Mouse (Mus musculus) kidney, adult 9 months (tissue): ENCODE data around the gene Deaf1.

Experiments
- DNase-seq: peaks from one replicate; pipeline ENCODE4 v3.0.0; 2022

Gene Deaf1

DNA sequence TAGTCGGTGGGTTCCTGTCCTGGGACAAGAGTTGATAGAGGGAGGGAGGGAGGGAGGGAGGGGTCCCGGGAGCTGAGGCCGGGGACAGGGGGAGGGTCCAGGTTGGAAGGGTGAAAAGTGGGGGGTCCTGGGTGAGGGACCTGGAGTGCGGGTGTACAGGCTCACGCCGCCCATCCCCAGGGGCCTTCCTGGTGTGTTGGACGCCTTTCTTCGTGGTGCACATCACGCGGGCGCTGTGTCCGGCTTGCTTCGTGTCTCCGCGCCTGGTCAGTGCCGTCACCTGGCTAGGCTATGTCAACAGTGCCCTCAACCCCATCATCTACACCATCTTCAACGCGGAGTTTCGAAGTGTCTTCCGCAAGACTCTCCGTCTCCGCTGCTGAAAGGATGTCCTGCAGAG, 33.0 kb downstream of the Deaf1 start:
- DNase-seq: no peak

DNA sequence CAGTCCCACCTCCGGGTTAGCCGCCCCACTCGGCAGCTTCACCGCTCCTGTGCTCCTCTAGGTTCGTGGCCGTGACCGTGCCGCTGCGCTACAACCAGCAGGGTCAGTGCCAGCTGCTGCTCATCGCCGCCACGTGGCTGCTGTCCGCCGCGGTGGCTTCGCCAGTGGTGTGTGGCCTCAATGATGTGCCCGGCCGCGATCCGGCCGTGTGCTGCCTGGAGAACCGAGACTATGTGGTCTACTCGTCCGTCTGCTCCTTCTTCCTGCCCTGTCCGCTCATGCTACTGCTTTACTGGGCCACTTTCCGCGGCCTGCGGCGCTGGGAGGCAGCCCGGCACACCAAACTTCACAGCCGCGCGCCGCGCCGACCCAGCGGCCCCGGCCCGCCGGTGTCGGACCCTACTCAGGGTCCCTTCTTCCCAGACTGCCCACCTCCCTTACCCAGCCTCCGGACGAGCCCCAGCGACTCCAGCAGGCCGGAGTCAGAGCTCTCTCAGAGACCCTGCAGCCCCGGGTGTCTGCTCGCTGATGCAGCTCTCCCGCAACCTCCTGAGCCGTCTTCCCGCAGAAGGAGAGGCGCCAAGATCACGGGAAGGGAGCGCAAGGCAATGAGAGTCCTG, 33.5 kb downstream of the Deaf1 start:
- no peak for DNase-seq

DNA sequence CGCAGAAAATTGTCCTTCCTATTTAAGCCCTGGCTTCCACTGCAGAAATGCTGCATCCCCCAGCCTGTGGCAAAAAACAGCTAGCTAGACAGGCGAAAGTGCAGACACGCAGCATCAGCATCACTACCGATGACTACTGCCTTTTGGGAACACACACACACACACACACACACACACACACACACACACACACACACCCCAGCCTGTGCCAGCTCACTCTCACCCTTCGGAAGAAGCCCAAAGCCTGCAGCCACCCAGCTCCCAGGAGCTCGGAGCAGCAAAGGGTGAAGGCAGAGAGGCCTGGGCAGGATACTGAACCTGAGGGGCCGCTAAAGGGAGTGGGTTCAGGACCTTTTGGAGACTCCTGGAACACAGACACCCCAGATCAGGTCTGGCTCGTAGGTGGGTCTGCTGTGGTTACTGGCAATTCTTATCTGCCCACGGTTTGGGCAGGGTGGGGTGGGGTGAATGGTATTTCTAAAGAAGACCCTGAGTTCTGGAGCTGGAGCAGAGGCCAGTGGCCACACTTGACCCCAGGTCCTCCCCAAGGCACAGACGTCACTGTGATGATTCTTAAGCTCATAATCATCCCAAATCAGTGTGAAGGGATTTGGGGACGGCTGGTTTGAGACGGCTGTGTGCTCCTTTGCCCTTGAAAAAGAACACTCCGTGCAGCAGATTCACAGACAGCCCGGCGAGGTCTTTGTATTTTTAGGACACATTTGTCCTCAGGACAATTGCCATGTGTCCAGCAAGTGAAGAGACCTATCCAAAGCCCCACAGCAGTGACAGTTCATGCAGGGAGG, 34.7 kb downstream of the Deaf1 start:
- DNase-seq: no peak

DNA sequence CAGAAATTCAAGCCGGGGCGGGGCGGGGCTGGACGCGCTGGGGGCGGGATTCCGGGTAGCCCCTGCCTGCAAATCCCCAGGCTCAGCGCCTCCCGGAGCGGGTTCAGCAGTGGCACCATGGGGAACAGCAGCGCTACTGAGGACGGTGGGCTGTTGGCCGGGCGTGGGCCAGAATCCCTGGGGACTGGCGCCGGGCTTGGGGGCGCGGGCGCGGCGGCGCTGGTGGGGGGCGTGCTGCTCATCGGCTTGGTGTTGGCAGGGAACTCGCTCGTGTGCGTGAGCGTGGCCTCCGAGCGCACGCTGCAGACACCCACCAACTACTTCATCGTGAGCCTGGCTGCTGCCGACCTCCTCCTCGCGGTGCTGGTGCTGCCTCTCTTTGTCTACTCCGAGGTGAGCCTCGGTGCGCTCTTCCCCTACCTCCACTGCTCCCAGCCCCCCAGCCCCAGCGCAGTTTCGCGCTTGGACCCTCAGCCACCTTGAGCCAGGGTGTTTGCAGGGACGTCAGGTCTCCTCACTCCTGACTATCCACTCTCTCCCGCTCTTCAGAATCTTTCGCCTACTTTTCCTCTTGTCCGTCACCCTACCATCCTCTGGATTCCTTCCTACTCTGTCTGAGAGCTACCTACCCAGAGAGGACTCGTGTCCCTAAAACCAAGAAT, 35.4 kb downstream of the Deaf1 start, which contains the start of gene Drd4:
Gene Drd4, plus strand, starts transcription at position 86 of the 662 bp plus-strand sequence.
- no peak for DNase-seq

DNA sequence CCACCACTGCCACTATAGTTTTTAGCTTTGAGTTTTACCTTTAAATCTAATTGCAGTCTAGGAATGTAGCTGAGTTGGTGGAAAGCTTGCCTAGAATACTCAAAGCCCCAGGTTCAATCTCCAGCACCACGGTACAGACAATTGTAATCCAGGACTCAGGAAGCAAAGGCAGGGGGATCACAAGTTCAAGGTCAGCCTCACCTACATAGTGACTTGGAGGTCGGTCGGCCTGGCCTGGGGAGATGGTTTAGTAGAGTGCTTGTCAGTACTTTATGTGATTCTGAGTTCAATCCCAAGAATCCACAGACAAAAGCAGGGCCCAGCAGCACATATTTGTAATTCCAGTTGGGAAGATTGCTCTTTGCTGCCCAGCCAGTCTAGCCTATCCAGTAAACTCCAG, 39.4 kb downstream of the Deaf1 start:
- no peak for DNase-seq

DNA sequence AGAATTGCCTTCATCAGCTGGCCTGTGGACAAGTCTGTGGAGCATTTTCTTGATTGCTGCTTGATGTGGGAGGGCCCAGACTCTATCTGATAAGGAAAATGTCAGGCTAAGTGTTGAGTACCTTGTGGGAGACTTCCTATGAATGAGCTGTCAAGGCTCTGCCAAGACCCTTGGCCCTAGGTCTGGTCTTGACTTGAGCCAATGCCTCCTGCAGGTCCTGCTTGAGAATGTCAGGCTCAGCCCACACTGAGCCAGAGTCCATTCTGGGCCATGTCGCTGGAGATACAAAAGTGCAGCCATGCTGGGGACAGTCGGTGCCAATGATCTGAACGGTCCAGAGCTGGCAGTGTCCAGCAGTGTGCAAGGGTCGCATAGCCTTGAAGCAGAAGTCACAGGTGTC, 44.7 kb downstream of the Deaf1 start:
- no peak for DNase-seq

DNA sequence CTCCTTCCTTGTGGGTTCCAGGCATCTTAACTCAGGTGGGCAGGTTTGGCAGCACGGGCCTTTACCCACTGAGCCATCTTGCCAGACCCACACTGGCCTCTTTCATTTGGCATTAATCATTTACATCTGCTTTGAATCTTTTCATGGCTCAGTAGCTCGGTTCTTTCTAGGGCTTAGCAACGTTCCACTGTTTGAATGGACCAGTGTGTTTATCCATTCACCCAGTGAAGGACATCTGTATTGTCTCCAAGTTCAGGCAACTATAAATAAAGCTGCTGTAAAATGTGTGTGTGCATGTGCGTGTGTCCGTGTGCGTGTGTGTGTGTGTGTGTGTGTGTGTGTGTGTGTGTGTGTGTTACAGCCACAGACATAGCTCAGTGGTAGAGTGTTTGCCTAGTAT, 46.0 kb downstream of the Deaf1 start:
- DNase-seq: peak; percentile 68

DNA sequence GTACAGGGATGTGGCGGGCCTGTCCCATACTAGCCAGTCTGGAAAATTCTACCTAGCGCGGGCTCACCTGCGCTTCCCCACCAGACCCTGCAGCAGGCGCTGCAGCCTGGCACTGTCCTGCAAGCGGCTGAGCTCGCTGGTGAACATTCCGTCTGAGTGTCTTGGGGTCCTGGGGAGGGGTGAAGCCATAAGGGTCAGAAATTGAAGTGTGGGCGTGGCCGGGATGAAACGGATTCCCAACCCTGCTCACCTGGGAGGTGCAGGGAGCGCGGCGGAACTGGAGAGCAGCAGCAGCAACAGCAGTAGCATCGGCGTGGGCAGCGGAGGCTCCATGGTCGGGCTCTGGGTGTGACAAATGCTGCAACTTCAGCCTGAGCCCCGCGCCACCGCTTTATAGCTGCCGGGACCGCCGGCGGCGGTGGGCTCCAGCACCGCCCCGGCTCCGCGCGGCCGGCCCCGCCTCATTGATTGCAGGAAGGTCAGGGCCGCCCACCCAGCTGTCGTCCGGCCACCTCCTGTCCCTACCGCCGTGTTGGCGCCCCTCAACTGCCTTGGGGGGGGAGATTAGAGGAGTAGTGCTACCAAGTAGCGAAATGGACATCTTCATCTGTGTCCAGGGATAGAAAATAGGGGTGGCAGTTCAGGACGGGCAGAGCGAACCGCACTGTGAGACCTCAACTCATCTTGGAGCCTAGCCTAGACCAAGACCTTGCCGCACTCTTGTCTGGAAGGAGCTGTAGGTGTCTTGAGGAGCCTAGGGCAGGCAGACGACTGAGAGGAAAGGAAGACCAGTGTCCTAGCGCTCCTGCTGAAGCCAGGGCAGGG, 48.5 kb downstream of the Deaf1 start, which contains the start of gene Sct:
Gene Sct, minus strand, starts transcription at position 368 of the 825 bp plus-strand sequence.
- no peak for DNase-seq

DNA sequence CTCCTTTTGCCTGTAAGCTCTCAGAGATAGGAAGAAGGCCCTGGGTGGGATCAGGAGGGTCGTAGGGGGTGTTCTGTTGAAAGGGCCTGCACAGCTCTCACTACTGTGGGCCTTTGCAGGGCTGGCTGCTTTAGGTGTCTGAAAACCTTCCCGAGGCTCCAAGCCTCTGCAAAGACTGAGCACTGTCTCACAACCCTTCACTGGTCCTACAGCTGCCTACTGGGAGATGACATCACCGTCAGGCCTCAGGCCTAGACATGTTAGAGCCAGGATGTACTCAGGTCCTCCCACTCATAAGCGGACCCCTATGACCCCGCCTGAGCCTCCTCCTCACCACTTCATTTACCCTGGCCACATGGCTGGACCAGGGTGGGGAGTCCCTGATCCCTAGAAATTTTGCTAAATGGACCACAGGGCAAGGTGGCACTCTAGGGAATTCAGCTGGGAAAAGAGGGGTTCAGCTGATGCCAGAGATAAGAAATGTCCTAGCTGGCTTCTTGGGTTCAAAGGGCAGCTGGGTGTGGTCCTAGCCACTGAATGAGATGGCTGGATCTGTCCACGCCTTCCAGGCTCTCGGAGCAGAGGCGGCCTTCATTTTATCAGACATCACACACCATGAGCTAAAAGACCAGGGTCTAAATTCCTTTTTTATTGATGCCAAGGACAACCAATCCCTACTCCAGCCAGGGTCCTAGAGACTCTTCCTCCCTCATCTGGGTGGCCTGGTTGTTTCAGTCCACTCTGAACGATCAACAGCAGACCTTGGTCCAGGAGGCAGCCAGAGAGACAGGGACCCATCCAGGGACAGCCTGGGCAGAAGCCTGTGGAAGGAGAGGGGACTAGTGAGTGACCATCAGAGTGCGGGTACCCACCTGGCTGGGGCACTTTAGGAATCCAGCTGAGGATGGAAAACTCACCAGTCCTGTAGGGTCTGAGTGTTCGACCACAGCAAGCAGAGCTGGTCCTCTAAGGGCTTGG, 49.5 kb downstream of the Deaf1 start:
- DNase-seq: no peak

DNA sequence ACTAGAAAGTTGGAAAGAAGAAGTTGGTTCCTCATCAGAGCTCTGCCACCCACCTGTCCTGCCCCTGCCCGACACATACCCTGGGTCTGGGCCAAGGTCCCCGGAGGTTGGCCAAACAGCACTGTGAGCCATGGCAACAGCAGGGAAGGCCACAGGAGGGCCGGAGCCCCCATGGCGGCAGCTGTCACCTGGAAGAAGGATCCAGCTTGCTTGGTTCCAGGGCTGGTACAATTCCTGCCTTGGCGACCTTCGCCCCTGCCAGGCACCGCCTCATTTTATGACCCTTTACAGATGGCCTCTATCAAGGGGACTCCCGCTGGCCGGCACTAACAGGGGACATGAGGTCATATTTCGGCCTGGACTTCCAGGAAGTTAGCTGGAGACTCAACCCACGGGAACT, 50.9 kb downstream of the Deaf1 start, which contains the start of gene Cdhr5:
Gene Cdhr5, minus strand, starts transcription at position 241 of the 400 bp plus-strand sequence.
- DNase-seq: peak; percentile 88

DNA sequence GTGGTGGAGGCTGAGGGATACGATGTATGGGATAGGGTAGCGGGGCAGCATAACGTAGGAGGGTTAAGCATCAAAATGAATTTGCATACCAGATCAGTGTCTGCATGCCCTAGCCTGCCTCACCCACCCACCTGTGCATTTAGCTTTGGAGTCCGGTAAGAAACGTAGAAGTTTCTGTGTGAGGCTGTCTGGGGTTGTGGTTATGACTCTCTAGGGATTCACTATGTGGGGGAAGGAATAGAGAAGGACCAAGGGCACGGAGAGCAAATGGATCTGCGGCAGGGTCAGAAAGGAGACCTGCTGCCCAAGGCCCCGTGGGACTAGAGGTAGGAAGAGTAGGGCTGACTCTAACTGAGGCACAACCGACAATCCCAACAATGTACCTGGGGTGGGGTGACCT, 52.1 kb downstream of the Deaf1 start:
- DNase-seq: no peak

DNA sequence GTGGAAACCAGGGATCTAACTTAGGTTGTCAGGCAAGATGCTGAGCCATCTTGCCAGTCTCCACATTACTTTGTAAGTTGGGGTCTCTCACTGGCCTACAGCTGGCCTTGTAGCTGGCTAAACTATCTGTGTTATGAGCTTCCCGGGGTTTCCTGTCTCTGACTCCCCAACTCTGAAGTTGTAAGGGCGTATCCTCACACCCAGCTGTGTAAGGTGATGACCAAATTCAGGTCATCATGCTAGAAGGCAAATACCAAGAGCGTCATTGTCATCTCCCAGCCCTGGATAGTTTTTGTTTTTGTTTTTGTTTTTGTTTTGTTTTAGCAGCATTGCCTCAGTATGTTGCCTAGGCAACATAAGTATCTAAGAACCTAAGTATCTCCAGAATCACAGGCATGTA, 56.9 kb downstream of the Deaf1 start:
- DNase-seq: no peak

DNA sequence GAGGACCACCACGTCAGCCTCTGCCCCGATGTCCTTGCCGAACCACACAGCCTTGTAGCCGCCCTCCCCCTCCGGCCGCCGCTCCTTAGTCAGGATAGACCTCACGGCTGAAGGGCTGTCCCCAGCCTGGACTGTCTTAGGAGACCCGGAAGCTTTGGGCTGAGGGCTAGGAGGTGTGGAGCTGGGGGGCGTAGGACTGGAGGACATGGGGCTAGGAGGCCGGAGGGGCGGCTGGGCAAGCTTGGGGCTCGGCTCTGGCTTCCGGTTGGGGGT, 58.3 kb downstream of the Deaf1 start:
- DNase-seq: no peak

DNA sequence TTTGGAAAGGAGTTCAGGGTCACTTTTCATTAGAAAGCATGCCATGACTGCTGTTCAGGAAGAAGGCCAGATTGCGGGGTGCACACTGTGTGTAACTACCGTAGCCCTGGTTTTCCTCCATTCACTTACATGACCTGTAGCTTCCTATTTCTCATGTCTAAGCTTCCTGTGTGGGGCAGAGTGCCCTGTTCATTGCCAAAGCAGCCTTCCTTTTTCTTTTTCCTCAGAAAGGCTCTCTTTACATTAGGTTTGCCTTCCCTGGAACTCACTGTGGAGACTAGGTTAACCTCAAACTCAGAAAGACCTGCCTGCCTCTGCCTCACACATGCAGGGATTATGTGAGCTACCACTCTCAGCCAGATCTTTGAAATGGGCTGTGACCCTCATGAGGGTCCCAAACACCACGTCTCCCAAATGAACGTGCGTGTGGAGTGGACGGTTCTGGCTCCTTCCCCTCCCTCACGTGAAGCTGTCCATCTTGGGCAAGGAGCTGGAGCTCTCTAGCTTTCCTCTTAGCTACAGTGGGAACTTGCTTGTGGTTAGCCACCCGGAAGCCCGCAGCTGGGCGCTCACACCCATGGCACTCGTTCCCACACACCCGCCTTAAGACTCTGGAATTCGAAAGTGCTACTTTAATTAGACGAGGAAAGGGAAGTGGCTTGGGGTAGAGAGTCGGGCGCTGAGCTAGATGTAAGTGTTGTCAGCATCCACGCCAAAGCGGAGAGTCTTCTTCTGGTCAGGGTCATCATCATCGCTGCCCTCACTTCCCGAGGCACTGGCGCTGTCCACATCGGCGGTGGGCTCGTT, 58.8 kb downstream of the Deaf1 start:
- DNase-seq: no peak

DNA sequence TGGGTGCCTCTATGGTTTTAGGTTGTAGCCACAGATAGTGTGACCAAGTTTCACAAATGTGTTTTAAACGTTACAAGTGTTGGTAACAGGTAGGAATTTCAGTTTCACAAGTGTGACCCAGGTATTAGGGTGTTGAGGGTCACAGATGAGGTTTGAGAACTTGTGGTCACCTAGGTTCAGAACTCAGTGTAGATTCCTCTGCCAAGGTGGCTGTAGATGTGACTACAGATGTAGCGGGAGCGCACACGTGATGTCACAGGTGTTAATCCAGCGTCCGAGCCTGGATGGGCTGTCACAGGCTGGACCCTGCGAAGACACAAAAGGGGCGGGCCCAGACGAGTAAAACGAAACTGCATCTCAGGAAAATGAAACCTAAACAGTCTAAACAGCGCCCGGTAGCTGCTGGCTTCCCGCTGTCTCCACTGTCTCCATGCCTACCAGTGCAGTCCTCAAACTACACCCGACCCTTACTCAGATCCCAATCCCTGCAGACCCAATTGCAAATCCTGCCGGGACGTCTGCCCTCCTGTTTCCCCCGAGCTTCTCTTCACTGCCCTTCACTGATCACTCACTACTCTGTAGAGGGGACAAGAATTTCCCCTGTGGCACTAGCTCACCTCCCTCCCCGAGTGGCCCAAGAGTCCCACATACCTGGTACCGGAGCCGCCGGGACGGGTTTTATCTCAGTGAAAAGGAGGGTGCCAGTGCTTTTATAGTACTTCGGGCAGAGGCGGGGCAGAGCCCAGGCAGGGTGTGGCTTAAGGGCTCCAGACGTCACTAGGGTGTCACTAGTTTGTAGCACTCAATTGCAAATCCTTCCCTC, 61.5 kb downstream of the Deaf1 start, which contains the start of gene Irf7:
Gene Irf7, minus strand, starts transcription at position 743 of the 823 bp plus-strand sequence.
- peak; percentile 78 for DNase-seq

DNA sequence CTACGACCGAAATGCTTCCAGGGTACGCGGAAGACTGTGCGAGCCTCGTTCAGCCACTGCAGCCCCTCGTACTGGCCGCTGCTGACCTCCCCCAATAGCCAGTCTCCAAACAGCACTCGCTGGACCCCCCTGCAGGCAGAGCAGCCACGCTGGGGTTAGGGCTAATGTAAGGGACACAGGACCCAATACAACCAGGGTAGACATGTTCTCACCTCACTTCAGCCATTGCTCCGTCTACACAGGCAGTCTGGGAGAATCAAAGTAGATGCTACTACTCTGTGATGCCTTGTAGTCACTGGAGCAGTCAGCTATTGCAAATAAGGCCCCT, 62.1 kb downstream of the Deaf1 start:
- no peak for DNase-seq

DNA sequence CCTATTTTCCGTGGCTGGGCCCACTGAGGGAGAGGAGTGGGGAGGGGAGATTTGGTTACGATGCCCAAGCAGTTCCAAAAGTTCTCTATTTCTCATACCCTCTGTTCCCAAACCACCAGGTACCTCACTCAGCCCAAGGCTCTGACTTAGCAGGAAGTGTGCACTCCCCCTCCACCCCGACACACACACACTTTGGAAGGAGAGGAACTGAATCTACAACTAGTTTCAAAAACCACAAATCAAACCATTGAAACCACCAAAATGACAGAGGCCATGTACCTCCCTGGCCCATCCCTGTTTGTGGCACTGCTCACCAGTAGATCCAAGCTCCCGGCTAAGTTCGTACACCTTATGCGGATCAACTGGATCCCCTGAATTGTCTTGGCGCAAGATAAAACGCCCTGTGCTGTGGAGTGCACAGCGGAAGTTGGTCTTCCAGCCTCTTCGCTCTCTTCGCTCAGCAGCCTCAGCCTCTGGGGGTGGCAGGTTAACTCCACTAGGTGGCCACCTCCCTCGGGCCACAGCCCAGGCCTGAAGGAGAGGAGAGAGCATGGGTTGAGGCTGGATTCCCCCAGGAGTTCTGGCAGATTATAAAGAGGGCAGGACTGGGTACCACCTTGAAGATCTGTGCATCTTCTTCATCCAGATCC, 62.6 kb downstream of the Deaf1 start:
- peak; percentile 44 for DNase-seq

DNA sequence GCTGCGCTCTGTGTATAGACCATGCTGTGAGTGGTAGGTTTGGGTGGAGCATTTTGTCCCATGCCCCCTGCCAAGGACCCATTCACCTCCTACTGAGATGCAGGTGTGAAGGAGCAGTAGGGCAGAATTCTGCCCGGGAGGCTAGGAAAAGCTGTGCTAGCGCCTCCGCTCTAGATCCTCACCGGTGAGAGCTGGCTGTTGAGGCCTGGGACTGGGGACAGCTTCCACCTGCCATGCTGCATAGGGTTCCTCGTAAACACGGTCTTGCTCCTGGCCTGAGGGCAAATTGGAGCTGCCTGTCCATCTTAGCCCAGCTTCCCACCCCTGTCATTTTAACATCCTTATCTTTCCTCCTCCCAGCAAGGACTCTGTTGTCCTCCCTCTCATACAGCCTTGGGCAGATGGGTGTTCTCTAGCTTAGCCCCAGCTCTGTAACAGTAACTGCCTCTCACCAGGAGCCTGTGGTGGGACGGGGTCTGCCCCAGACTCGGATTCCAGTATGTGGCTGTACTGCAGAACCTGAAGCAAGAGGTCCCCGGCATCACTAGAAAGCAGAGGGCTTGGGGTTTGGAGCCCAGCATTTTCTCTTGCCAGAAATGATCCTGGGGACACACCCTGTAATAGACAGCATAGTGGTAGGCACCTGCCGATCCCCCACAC, 63.3 kb downstream of the Deaf1 start:
- DNase-seq: no peak

DNA sequence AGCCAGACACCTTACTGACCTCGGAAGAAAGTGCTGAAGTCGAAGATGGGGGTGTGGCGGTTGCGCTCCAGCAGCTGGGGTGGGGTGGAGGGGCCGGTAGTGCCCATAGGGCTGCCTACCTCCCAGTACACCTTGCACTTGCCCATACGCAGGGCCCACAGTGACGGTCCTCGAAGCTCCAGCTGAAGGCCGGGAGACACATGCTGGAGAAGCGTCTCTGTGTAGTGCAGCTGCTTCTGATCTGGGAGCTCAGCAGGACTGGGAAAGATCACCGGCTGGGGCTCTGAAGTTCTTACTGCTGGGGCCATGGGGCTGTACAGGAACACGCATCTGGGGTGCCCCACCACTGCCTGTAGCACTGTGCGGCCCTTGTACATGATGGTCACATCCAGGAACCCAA, 63.9 kb downstream of the Deaf1 start:
- no peak for DNase-seq
